Mouse (Mus musculus): ENCODE data around the gene Adgrg1. TPM values are rescaled to one million over a fixed set of nuclear protein-coding genes. Genes with fewer than 3 reads are reported as not detected.

Gene Adgrg1
- polyA plus RNA-seq, 1 experiment from 2014 or later: 66.2 TPM

DNA sequence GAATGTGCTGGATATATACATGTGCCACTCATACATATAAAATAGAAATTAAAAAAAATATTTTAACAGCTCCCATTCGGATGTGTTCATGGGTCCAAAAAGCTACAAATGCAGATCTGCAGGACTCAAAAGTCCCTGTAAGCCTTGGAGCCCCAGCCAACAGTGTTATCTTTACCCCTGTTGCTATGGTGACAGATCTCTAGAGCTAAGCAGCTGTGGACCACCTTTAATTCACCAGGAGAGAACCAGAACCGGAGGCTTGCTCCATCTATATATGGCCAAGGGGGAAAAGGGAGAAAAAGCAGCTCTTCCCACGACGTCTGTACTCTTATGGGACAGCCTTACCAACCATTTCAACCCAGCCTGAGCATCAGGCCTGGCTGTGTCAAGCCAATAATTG lies 70.3 kb downstream of the Adgrg1 start:
- 70% methylated on average over 4 of the region's 4 CpGs for WGBS
- Histone ChIP-seq H3K4me3 (ENCODE audit: low read length) (no peak overlapping the region), H3K4me1 (ENCODE audit: insufficient read depth, low read length) (peaks cover 12% of the 10 kb centered on the region), H3K9me3 (ENCODE audit: low read length) (no peaks in the 10 kb centered on the region), H3K4me2 (replicated peaks; ENCODE audit: low read depth, low read length) (no peak overlapping the region), H3K9ac (replicated peaks; ENCODE audit: low read length) (no peak overlapping the region), H3K36me3 (ENCODE audit: insufficient read depth, low read length) (no peaks in the 10 kb centered on the region), H3K27me3 (ENCODE audit: insufficient read depth, low read length) (no peaks in the 10 kb centered on the region), H3K27ac (ENCODE audit: low read length) (no peak overlapping the region)
- no peak for ATAC-seq (ENCODE audit: low FRiP score, low TSS enrichment)

DNA sequence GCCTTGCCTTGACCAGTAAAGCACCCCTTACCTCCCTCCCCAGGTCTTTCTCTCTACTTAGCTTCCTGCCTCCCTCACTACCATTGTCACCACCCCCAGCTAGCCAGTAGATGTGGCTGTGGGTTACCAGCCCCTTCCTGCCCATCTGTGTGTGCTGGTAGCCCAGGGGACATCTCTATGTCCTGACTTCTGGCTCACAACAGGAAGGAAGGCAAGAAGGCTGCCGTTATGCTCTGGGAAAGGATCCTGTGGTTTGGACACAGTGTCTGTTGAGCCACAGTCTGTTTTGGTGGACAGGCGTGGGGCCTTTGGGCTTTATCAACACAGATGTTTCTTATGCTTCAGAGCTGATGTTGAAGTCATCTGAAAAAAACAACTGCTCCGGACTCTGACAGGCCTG lies 72.4 kb downstream of the Adgrg1 start:
- no peak overlapping the region for H3K27ac ChIP-seq (ENCODE audit: low read length)

DNA sequence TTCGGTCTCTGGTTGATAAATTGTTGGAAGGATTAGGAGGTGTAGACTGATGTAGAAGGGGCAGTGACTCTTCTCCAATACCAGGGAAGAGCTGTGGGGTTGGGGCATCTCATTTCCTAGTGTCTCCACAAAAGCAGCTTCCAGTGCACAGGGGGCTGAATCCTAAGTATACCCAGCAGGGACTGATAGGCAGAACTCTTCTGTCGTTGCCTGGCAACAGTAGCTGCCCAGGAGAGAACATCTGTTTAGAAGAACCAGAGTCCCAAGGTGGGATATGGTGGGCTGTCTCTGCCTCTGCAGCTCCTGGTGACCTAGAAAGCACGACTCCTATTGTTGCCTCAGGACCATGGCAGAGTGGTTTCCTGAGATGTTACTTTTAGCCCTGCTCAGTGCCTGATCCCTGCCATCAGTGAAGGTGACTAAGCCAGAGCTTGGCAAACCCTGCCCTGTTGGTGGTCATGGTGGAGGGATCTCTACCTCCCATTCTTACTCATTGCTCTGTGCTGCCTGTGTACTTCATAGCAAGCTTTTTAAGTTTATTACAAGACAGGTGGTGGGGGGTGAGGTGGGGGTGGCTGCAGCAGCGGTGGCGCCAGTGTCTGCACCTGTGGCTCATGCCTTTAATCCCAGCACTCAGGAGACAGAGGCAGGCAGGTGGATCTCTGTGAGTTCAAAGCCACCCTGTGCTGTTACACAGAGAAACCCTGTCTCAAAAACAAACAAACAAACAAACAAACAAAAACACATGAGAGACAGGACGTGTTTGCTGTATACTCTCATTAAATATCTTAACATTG lies 73.5 kb downstream of the Adgrg1 start:
- H3K9ac ChIP-seq (replicated peaks; ENCODE audit: low read length): no peak overlapping the region
- no peak overlapping the region for H3K27ac ChIP-seq (ENCODE audit: low read length)
- WGBS: 70% methylated on average over 6 of the region's 6 CpGs

More for the DNA sequence above, 72.4 kb downstream of the Adgrg1 start:
- no peaks in the 10 kb centered on the region for H3K36me3 ChIP-seq (ENCODE audit: insufficient read depth, low read length)
- H3K9ac ChIP-seq (replicated peaks; ENCODE audit: low read length): no peak overlapping the region
- no peaks in the 10 kb centered on the region for H3K9me3 ChIP-seq (ENCODE audit: low read length)
- no peak overlapping the region for H3K4me2 ChIP-seq (replicated peaks; ENCODE audit: low read depth, low read length)
- ATAC-seq (ENCODE audit: low FRiP score, low TSS enrichment): no peak
- H3K27me3 ChIP-seq (ENCODE audit: insufficient read depth, low read length): no peaks in the 10 kb centered on the region
- H3K4me3 ChIP-seq (ENCODE audit: low read length): no peak overlapping the region
- WGBS: 60% methylated on average over 3 of the region's 3 CpGs
- H3K4me1 ChIP-seq (ENCODE audit: insufficient read depth, low read length): peaks cover 12% of the 10 kb centered on the region

DNA sequence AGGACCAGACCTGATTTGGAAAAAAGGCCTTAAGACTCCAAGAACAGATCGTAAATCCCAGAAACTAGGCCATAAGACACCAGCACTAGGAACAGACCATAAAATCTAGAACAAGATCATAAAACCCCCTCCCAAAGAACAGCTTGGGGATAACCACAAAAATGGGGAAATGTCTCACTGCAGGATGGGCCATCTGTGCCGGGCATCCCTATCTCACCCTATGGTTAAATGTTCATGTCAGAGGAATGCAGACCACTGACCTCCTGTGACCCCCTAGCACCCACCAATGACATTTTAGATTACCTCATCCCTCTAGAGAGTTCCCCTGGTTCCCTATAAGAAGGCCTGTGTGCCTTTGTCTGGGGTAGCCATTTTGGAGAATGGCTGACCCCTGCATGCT lies 75.1 kb downstream of the Adgrg1 start:
- Histone ChIP-seq H3K9me3 (ENCODE audit: low read length) (no peaks in the 10 kb centered on the region), H3K36me3 (ENCODE audit: insufficient read depth, low read length) (no peaks in the 10 kb centered on the region), H3K4me1 (ENCODE audit: insufficient read depth, low read length) (no peaks in the 10 kb centered on the region), H3K4me3 (ENCODE audit: low read length) (no peak overlapping the region), H3K4me2 (replicated peaks; ENCODE audit: low read depth, low read length) (no peak overlapping the region), H3K9ac (replicated peaks; ENCODE audit: low read length) (no peak overlapping the region), H3K27me3 (ENCODE audit: insufficient read depth, low read length) (no peaks in the 10 kb centered on the region), H3K27ac (ENCODE audit: low read length) (no peak overlapping the region)
- 67% methylated on average over 2 of the region's 2 CpGs for WGBS
- ATAC-seq (ENCODE audit: low FRiP score, low TSS enrichment): no peak

More for the DNA sequence above, 73.5 kb downstream of the Adgrg1 start:
- Histone ChIP-seq H3K9me3 (ENCODE audit: low read length) (no peaks in the 10 kb centered on the region), H3K4me2 (replicated peaks; ENCODE audit: low read depth, low read length) (no peak overlapping the region), H3K27me3 (ENCODE audit: insufficient read depth, low read length) (no peaks in the 10 kb centered on the region), H3K4me1 (ENCODE audit: insufficient read depth, low read length) (peaks cover 9% of the 10 kb centered on the region), H3K36me3 (ENCODE audit: insufficient read depth, low read length) (no peaks in the 10 kb centered on the region), H3K4me3 (ENCODE audit: low read length) (no peak overlapping the region)
- no peak for ATAC-seq (ENCODE audit: low FRiP score, low TSS enrichment)

DNA sequence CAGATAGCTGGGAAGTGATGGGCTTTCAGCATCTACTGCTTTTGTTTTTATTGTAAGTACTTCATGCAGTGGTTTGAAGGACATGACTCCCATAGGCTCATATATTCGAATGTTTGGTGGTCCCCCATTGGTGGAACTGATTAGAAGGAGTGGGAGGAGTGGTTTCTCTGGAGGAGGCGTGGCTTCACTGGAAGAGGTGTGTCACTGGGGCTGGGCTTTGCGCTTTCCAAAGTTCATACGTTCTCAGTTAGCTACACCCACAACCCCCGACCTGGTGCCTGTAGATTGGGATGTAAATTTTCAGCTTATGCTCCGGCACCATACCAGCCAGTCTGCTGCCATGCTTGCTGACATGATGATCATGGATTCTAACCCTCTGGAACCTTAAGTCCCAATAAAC lies 79.9 kb downstream of the Adgrg1 start:
- 65% methylated on average over 6 of the region's 6 CpGs for WGBS
- Histone ChIP-seq H3K27ac (ENCODE audit: low read length) (no peak overlapping the region), H3K27me3 (ENCODE audit: insufficient read depth, low read length) (no peaks in the 10 kb centered on the region), H3K4me2 (replicated peaks; ENCODE audit: low read depth, low read length) (no peak overlapping the region), H3K4me3 (ENCODE audit: low read length) (no peak overlapping the region), H3K9ac (replicated peaks; ENCODE audit: low read length) (no peak overlapping the region), H3K36me3 (ENCODE audit: insufficient read depth, low read length) (no peaks in the 10 kb centered on the region), H3K9me3 (ENCODE audit: low read length) (no peaks in the 10 kb centered on the region), H3K4me1 (ENCODE audit: insufficient read depth, low read length) (no peaks in the 10 kb centered on the region)
- no peak for ATAC-seq (ENCODE audit: low FRiP score, low TSS enrichment)

DNA sequence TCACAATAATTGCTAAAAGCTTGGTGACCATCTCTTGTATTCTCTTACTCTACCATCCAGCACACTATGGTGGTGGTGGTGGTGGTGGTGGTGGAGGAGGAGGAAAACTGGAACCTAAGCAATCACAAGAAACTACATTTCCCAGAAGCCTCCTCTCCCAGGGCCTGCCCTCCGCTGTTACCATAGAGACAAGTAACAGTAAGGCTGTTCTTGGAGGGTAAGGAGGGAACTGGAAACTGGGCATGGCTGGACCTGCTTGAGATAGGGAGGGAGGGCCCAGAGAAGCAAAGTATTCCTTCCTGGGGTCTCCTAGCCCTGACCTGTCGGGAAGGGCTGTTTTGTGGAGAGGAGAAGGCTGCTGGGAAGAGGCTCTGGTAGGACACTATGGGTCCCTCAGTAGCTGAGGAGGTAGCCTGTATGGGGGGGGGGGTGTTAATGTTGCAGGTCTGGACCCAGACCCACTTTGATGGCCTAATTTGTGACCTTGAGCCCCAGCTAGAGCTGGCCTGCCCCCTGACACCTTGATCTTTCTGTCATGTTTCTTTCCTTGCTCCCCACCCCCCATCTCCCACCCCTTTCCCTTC lies 80.5 kb downstream of the Adgrg1 start, which contains the start of gene Drc7:
Gene Drc7, plus strand, starts transcription at position 177 of the 584 bp plus-strand sequence.
- H3K4me3 ChIP-seq (ENCODE audit: low read length): no peak within 1 kb of the TSS
- H3K9ac ChIP-seq (replicated peaks; ENCODE audit: low read length): no peak within 1 kb of the TSS
- ATAC-seq (ENCODE audit: low FRiP score, low TSS enrichment): peak; percentile 46; the same call in 1 of the 2 replicates
- 17% methylated on average over 2 of the region's 2 CpGs for WGBS
- H3K4me1 ChIP-seq (ENCODE audit: insufficient read depth, low read length): no peaks in the 10 kb centered on the region
- H3K27me3 ChIP-seq (ENCODE audit: insufficient read depth, low read length): no peaks in the 10 kb centered on the region
- H3K36me3 ChIP-seq (ENCODE audit: insufficient read depth, low read length): no peaks in the 10 kb centered on the region
- no peaks in the 10 kb centered on the region for H3K9me3 ChIP-seq (ENCODE audit: low read length)
- no peak within 1 kb of the TSS for H3K27ac ChIP-seq (ENCODE audit: low read length)
- H3K4me2 ChIP-seq (replicated peaks; ENCODE audit: low read depth, low read length): no peak within 1 kb of the TSS

DNA sequence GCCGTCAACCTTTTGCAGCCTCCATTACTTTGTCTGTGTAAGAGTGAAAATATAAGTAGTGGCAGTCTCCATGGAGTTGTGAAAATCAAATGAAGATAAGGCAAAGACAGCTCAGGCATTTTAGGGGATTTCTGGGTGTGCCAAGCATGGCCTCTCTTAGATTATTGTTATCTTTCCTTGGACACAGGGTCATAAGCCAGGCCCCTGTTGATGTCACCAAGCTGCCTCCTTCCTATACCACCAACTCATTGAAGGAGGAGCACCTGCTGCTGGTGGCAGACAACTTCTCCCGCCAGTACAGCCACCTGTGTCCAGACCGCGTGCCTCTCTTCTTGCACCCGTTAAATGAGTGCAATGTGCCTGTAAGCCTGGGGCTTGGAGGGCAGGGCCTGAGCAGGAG lies 81.9 kb downstream of the Adgrg1 start:
- Histone ChIP-seq H3K4me2 (replicated peaks; ENCODE audit: low read depth, low read length) (no peak overlapping the region), H3K4me3 (ENCODE audit: low read length) (no peak overlapping the region), H3K9ac (replicated peaks; ENCODE audit: low read length) (no peak overlapping the region), H3K36me3 (ENCODE audit: insufficient read depth, low read length) (no peaks in the 10 kb centered on the region), H3K27ac (ENCODE audit: low read length) (no peak overlapping the region), H3K27me3 (ENCODE audit: insufficient read depth, low read length) (no peaks in the 10 kb centered on the region), H3K4me1 (ENCODE audit: insufficient read depth, low read length) (no peaks in the 10 kb centered on the region), H3K9me3 (ENCODE audit: low read length) (no peaks in the 10 kb centered on the region)
- no peak for ATAC-seq (ENCODE audit: low FRiP score, low TSS enrichment)
- WGBS: 87% methylated on average over 5 of the region's 5 CpGs

DNA sequence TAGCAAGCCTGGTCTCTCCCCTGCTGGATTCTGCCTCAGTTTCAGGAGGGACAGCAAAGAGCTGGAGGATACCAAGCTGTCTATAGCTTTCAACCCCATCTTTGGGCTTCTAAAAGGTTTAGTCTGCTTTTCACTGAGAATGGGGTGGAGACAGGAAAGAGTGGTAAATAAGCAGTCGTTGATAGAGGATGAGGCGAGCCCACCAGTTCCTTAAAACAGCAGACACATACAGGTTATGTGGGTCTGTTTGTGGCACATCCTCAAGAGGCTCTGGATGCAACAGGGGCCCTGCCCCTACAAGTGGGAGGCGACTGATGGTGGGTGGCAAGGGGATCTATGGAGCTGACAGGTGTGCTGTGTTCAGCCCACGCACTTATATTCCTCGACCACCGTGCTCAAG lies 84.1 kb downstream of the Adgrg1 start:
- H3K27ac ChIP-seq (ENCODE audit: low read length): no peak overlapping the region
- H3K4me2 ChIP-seq (replicated peaks; ENCODE audit: low read depth, low read length): no peak overlapping the region
- H3K4me1 ChIP-seq (ENCODE audit: insufficient read depth, low read length): no peaks in the 10 kb centered on the region
- no peaks in the 10 kb centered on the region for H3K9me3 ChIP-seq (ENCODE audit: low read length)
- H3K9ac ChIP-seq (replicated peaks; ENCODE audit: low read length): no peak overlapping the region
- WGBS: 72% methylated on average over 6 of the region's 6 CpGs
- no peaks in the 10 kb centered on the region for H3K36me3 ChIP-seq (ENCODE audit: insufficient read depth, low read length)
- no peak overlapping the region for H3K4me3 ChIP-seq (ENCODE audit: low read length)
- no peak for ATAC-seq (ENCODE audit: low FRiP score, low TSS enrichment)
- H3K27me3 ChIP-seq (ENCODE audit: insufficient read depth, low read length): no peaks in the 10 kb centered on the region

DNA sequence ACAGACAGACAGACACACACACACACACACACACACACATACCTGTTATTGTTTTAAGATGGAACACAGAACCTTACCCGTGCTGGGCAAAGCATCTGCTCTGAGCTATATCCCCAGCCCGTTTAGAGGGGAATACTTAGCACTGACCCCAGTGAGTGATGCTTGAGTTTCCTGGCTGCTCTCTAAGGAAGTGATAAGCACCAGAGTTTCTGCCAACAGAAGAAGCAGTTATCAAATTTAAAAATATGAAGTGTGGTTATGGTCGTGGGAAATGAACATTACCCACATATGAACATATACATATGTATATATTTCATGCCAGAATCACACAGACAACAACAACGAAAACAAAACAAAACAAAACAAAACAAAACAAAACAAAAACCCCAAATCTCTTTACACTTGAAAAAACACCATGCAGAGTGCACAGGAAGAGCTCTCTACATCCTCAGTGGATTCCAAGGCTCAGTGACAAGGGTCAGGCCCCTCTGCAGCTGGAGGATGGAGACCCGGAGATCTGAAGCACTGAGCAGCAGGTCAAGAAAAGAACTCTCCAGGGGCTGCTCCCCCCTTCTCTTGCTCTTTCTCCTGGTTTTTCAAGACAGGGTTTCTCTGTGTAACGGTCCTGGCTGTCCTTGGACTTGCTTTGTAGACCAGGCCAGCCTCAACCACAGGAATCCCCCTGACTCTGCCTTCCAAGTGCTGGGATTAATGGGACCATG lies 85.4 kb downstream of the Adgrg1 start:
- H3K4me3 ChIP-seq (ENCODE audit: low read length): no peak overlapping the region
- no peak for ATAC-seq (ENCODE audit: low FRiP score, low TSS enrichment)
- 54% methylated on average over 6 of the region's 6 CpGs for WGBS
- H3K4me2 ChIP-seq (replicated peaks; ENCODE audit: low read depth, low read length): no peak overlapping the region
- no peaks in the 10 kb centered on the region for H3K36me3 ChIP-seq (ENCODE audit: insufficient read depth, low read length)
- no peak overlapping the region for H3K27ac ChIP-seq (ENCODE audit: low read length)
- H3K27me3 ChIP-seq (ENCODE audit: insufficient read depth, low read length): no peaks in the 10 kb centered on the region
- no peaks in the 10 kb centered on the region for H3K9me3 ChIP-seq (ENCODE audit: low read length)
- no peaks in the 10 kb centered on the region for H3K4me1 ChIP-seq (ENCODE audit: insufficient read depth, low read length)
- no peak overlapping the region for H3K9ac ChIP-seq (replicated peaks; ENCODE audit: low read length)
